Mouse (Mus musculus): ENCODE results near the gene Med16. TPM values are rescaled to one million over a fixed set of nuclear protein-coding genes. Genes with fewer than 3 reads are reported as not detected.

Med16 gene
- polyA plus RNA-seq, 1 experiment: 64.8 TPM

DNA sequence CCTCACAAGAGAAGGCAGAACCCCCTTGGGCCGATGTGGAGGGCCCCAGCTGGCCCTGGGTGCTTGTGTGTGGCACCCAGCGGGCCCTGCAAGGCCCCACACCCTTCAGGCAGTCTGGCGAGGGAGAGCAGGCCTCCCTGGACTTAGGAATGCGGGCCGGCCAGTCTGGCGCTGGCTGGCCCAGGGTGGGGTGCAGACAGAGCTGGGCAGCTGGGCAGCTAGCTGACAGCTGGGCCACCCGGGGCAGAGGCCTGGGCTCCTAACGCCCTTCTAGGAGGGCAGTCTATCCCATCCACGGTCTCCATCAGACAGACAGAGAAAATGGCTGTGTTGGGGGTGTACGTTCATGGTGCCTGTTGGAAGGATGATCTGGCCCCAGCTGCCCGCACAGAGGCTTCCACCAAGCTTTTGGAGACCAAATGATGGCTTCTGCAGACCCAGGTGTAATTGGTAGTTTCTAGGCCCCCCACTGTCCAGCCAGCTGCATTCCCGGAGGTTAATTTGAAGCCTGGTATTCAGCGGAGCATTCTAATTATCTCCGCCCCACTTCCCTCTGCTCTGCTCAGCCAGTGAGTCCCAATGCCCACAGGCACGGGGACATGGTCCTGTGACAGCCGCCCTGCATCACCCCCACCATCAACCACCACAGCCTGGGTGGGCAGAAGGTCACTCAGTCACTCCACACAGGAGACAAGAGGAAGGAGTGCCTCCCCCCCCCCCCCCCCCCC lies 36.9 kb upstream of the Med16 start:
- H3K4me3 ChIP-seq (ENCODE audit: insufficient read depth, low read length): no peak overlapping the region
- H3K27ac ChIP-seq (ENCODE audit: insufficient read depth, low read length): no peak overlapping the region
- no peak for TF ChIP-seq CTCF (IDR thresholded peaks at IDR 0.05; ENCODE audit: extremely low read depth, insufficient read depth, low read length)
- no peaks in the 10 kb centered on the region for H3K4me1 ChIP-seq (ENCODE audit: control insufficient read depth, insufficient read depth, low read length)

DNA sequence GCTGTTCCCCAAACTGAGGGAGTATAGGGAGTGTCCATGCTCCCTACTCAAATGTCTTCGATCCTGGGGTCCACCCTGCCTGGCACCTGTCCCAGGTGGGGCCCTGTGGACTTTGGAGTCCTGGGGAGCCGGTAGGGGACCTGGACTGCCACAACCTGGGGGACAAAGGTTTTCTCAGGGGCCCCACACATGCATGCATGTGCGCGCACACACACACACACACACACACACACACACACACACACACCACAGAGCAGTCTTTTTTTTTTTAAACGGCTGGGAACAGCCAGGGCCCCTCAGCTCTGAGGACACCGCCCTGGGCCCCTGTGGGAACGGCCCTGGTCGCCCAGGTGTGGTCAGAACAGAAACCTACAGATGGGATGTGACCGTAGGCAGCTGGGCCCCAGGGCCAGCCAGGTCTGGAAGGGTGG lies 34.8 kb upstream of the Med16 start:
- Histone ChIP-seq H3K4me1 (ENCODE audit: control insufficient read depth, insufficient read depth, low read length) (no peaks in the 10 kb centered on the region), H3K27ac (ENCODE audit: insufficient read depth, low read length) (no peak overlapping the region), H3K4me3 (ENCODE audit: insufficient read depth, low read length) (no peak overlapping the region)
- TF ChIP-seq CTCF (IDR thresholded peaks at IDR 0.05; ENCODE audit: extremely low read depth, insufficient read depth, low read length) (no peak), POLR2A (IDR thresholded peaks at IDR 0.05; ENCODE audit: extremely low read depth, insufficient read depth, low read length) (no peak)

DNA sequence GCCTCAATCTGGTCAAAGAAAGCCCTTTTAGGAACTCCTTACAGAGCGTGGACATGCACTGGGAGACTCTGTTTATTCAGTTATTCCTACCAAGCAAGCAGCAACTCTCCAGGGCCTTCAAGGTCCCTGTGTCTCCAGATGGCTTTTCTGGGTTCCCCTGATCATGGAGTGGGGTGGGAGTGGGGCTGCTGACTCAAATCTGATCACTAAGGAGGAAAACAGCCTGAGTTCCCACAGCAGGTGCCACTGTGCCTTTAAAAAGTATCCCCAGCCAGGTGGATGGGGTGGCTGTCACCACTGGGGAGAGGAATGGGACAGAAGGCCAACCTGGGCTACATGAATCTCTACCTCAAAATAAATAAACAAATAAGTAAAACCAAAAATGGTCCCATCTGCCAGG lies 34.3 kb upstream of the Med16 start:
- no peak for TF ChIP-seq CTCF (IDR thresholded peaks at IDR 0.05; ENCODE audit: extremely low read depth, insufficient read depth, low read length)
- no peak for TF ChIP-seq POLR2A (IDR thresholded peaks at IDR 0.05; ENCODE audit: extremely low read depth, insufficient read depth, low read length)
- H3K27ac ChIP-seq (ENCODE audit: insufficient read depth, low read length): no peak overlapping the region
- no peak overlapping the region for H3K4me3 ChIP-seq (ENCODE audit: insufficient read depth, low read length)
- no peaks in the 10 kb centered on the region for H3K4me1 ChIP-seq (ENCODE audit: control insufficient read depth, insufficient read depth, low read length)

DNA sequence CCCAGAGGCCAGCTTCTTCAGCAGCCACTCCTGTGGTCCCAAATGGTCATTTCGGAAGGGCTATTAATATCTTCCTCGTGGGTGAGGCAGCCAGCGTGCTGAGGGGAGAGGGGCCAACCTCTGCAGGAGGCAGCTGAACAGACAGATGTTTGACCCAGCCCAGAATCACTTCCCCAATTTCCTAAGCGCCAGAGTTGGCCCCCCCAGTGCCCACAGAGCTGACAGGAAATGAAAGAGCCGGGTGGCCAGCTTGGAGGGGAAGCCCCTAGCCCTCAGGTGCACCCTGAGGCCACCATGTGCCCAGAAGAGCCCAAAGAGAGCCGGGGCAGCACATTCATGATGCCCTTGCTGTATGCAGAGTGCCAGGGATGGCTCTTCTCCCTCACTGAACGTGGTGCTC lies 32.0 kb upstream of the Med16 start:
- TF ChIP-seq POLR2A (IDR thresholded peaks at IDR 0.05; ENCODE audit: extremely low read depth, insufficient read depth, low read length): no peak
- no peak for TF ChIP-seq CTCF (IDR thresholded peaks at IDR 0.05; ENCODE audit: extremely low read depth, insufficient read depth, low read length)
- Histone ChIP-seq H3K27ac (ENCODE audit: insufficient read depth, low read length) (no peak overlapping the region), H3K4me3 (ENCODE audit: insufficient read depth, low read length) (no peak overlapping the region), H3K4me1 (ENCODE audit: control insufficient read depth, insufficient read depth, low read length) (peaks cover 3% of the 10 kb centered on the region; the same call in 1 of the 2 replicates)

DNA sequence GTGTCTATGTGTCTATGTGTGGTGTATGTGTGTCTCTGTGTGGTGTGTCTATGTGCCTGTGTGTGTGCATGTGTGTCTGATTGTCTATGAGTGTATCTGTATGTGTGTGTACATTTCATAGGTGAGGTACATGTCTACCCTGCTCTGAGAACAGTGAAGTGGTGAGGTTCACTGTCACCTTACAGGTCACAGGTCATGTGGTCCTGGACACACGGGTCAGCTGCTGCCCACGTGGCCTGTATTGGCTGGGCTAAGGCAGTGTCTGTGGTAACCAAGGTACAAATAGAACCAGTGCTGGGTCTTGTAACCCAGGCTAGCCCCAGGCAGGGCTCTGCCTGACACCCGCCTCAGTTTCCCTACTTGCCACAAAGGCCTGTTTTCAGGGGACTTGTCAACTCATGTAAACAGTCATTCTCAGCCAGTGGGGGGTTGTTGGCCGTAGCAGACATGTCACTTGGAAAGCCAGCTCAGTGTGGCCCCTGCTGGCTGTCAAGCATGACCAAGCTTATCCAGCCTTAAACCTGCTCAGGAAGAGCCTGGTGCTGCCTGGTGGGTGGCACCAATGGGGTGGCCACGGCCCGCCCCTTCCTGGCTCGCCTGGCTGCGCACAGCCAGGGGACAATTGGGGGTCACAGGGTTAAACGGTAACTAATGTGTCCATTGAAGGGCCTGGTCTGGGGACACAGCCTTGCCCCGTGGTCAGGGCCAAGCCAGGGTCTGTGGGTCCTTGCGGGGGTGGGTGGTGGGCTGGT lies 29.2 kb upstream of the Med16 start:
- Histone ChIP-seq H3K4me1 (ENCODE audit: control insufficient read depth, insufficient read depth, low read length) (peaks cover 3% of the 10 kb centered on the region; the same call in 1 of the 2 replicates), H3K4me3 (ENCODE audit: insufficient read depth, low read length) (no peak overlapping the region), H3K27ac (ENCODE audit: insufficient read depth, low read length) (no peak overlapping the region)
- no peak for TF ChIP-seq POLR2A (IDR thresholded peaks at IDR 0.05; ENCODE audit: extremely low read depth, insufficient read depth, low read length)
- no peak for TF ChIP-seq CTCF (IDR thresholded peaks at IDR 0.05; ENCODE audit: extremely low read depth, insufficient read depth, low read length)

DNA sequence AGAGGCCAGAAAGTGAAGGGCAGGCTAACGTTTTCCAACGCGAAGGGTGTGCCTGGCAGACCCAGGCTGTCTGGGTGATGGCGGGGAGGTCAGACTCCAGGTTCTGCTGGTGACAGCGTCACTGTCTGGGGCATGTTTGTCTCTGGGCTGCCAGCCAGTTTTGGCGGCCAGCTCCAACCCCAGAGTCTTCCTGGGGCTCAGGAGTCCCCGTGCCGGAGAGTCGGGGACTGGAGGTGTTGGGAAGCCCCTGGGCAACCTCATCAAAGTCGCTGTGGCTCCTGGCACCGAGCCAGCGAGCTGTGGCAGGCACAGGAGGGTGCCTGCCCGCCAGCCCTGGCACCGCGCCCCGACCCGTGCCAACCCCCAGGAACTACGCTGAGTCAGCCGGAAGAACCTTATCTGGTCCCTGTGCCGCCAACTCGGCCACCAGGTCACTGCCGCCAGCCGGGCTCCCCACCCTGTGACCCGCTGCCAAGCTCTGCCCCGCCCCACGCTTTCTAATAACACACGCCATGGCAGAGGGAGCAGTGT lies 28.3 kb upstream of the Med16 start:
- TF ChIP-seq POLR2A (IDR thresholded peaks at IDR 0.05; ENCODE audit: extremely low read depth, insufficient read depth, low read length) (no peak), CTCF (IDR thresholded peaks at IDR 0.05; ENCODE audit: extremely low read depth, insufficient read depth, low read length) (no peak)
- Histone ChIP-seq H3K27ac (ENCODE audit: insufficient read depth, low read length) (no peak overlapping the region), H3K4me1 (ENCODE audit: control insufficient read depth, insufficient read depth, low read length) (peaks cover 3% of the 10 kb centered on the region; the same call in 1 of the 2 replicates), H3K4me3 (ENCODE audit: insufficient read depth, low read length) (no peak overlapping the region)

DNA sequence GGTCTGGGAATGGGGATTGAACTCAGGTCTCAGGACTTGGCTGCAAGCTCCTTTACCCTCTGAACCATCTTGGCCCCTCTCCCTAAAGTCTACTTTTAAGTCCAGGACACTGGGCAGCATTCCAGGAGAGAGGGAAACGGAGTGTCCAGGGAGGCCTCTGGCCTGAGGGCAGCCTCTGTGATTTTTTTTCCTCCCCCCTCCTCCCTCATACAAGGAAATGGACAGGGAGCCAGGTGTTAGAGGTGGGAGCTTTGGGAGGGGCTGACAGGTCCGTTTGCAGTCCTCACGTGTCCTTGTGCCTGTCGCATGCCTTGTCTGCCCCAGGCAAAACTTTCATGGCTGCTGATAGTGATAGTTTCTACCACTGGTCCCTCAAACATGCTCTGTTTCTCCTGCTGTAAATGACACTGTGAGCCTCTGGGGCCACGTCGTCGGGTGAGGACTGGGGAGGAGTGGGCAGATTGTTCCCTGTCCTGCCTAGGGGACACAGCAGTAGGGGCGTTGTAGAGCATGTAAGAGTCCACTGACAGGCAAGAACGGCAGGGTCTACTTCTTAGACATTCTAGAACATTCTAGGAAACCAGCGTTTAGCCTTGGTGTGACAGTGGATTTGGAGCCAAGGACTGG lies 27.7 kb upstream of the Med16 start:
- Histone ChIP-seq H3K27ac (ENCODE audit: insufficient read depth, low read length) (no peak overlapping the region), H3K4me1 (ENCODE audit: control insufficient read depth, insufficient read depth, low read length) (peaks cover 3% of the 10 kb centered on the region; the same call in 1 of the 2 replicates), H3K4me3 (ENCODE audit: insufficient read depth, low read length) (no peak overlapping the region)
- no peak for TF ChIP-seq CTCF (IDR thresholded peaks at IDR 0.05; ENCODE audit: extremely low read depth, insufficient read depth, low read length)
- no peak for TF ChIP-seq POLR2A (IDR thresholded peaks at IDR 0.05; ENCODE audit: extremely low read depth, insufficient read depth, low read length)

DNA sequence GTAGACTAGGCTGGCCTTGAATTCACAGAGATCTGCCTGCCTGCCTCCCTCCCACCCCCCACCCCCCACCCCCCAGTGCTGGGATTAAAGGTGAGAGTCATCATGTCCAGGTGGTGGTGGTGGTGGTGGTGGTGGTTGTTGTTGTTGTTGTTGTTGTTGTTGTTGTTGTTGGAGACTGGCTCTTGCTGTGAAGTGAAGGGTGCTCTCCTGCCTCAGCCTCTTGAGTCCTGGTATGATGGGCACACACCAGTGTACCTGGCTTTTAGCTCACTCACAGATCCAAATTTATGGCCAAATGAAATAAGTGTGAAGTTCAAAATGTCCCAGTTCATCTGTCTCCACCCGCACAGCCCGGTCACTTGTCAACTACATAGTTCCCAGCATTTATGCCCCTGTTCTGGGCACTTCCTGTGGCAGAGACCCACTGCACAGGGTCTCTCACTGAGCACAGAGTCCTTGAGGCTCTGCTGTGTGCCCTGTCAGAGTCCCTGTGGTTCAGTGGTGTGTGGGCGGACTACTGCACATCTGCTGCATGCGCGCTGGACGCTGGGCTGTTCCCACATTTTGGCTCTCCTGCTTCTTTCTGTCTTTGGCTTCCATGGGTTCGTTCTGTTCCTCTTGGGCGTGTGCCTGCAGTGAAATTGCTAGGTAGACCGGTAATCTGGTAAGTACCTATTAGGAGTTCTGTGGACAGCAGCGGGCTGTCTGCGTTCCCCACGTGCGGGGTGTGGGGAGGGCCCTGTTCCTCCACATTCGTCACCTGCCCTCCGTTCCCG lies 26.3 kb upstream of the Med16 start:
- peaks cover 3% of the 10 kb centered on the region; the same call in 1 of the 2 replicates for H3K4me1 ChIP-seq (ENCODE audit: control insufficient read depth, insufficient read depth, low read length)
- TF ChIP-seq CTCF (IDR thresholded peaks at IDR 0.05; ENCODE audit: extremely low read depth, insufficient read depth, low read length): no peak
- TF ChIP-seq POLR2A (IDR thresholded peaks at IDR 0.05; ENCODE audit: extremely low read depth, insufficient read depth, low read length): no peak
- no peak overlapping the region for H3K27ac ChIP-seq (ENCODE audit: insufficient read depth, low read length)
- H3K4me3 ChIP-seq (ENCODE audit: insufficient read depth, low read length): no peak overlapping the region

DNA sequence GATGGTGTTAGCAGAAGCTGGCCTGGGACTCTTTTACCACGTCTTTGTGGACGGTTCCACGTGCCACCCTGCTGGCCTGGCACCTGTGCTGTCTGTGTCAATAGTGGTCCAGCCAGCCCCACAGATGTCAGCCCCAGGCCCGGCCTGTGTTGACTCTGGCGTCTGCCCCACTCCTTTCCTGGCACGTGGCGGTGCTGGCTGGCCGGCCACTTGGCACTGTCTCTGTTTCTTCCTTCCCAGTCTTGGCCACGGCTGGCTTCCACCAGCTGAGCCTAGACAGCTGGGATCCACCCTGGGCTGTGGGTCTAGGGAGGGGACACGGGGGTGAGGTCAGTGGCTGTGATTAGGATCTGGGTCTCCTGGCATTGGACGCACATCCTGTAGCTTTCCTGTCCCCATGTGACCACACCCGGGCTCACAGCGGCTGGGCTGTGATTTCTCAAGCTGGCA lies 25.6 kb upstream of the Med16 start:
- peaks cover 3% of the 10 kb centered on the region; the same call in 1 of the 2 replicates for H3K4me1 ChIP-seq (ENCODE audit: control insufficient read depth, insufficient read depth, low read length)
- TF ChIP-seq POLR2A (IDR thresholded peaks at IDR 0.05; ENCODE audit: extremely low read depth, insufficient read depth, low read length) (no peak), CTCF (IDR thresholded peaks at IDR 0.05; ENCODE audit: extremely low read depth, insufficient read depth, low read length) (no peak)
- H3K4me3 ChIP-seq (ENCODE audit: insufficient read depth, low read length): no peak overlapping the region
- H3K27ac ChIP-seq (ENCODE audit: insufficient read depth, low read length): no peak overlapping the region

Data from cortical plate, adult 2 months (tissue).